Mouse (Mus musculus): ENCODE results near the gene Il6st. TPM values are rescaled to one million over a fixed set of nuclear protein-coding genes. Genes with fewer than 3 reads are reported as not detected.
A peak's percentile ranks its signal among the peaks of the same experiment; 100 is the strongest.

Il6st gene
- total RNA-seq, 1 experiment from 2014 or later: 20.9 TPM

DNA sequence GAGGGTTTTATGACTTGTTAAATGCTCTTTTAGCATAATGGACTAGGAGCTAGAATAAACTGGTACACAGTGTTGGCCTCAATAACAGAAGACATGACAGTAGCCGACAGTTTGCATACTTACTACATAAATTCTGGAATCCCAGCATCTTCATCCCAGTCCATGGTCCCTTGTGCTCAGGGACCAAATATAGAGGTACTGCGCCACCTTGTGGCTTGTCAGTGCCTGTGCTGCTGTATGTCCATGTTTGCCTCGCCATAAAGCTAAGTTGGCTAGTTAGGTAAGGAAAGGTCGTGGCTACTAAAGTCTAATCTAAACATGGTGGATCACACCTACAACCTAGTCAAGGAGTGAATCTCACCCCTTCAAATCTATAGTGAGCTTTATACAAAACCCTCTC lies 45.6 kb downstream of the Il6st start:
- ATAC-seq (ENCODE audit: extremely low read depth, insufficient number of reproducible peaks, low FRiP score, poor library complexity, severe bottlenecking): peak; percentile 39; the same call in 1 of the 2 replicates

DNA sequence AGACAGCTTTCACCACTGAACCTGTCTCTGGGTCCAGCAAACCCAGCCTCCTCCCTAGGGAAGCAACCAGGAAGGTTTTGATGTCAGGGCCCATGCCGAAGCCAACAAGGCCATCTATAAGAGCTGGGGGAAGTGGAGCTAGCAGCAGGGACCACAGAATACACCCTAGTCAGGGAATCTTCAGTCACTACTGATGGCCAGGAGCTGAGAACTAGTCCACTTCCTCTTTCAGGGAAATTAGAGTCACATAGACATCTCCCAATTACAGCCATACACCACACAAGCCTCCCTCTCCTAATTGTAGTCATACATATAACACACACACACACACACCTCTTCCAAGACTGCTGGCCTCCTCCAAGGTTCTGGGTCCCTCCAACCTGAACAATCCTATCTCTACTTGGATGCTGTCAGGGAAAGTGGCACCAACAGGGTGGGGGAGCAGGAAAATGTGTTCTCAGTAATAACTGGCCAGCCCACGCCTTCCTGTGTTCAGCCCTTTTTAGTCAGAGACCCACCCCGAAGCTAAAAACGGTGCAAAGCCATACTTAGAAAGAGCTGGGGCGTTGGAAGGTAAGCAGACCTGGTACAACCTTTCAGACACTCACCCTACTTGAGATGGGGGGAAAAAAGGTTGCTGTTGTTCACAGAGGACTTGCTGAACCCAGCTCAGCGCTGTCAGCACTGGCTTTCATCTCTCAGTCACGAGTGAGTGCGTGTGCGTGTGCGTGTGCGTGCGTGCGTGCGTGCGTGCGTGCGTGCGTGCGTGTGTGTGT lies 46.8 kb downstream of the Il6st start:
- no peak for ATAC-seq (ENCODE audit: extremely low read depth, insufficient number of reproducible peaks, low FRiP score, poor library complexity, severe bottlenecking)

DNA sequence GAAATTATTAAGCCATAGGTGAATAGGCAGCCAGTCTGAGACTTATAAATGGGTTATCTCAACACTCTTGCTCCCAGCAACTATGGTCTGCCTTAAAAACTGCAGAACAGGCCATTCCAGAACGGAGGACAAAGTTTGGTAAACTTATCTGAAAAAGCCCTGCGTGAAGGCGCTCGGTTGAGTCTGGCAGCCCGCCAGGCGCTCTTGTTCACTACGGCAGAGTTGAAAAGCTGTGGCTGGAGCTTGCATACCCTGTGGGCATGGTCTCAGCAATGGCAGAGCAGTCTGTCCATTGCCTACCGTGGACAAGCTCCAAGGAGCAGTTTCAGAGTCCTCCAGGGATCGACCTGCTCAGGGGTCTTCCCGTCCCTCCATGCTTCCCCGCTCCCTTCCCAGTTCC lies 47.4 kb downstream of the Il6st start:
- ATAC-seq (ENCODE audit: extremely low read depth, insufficient number of reproducible peaks, low FRiP score, poor library complexity, severe bottlenecking): no peak

DNA sequence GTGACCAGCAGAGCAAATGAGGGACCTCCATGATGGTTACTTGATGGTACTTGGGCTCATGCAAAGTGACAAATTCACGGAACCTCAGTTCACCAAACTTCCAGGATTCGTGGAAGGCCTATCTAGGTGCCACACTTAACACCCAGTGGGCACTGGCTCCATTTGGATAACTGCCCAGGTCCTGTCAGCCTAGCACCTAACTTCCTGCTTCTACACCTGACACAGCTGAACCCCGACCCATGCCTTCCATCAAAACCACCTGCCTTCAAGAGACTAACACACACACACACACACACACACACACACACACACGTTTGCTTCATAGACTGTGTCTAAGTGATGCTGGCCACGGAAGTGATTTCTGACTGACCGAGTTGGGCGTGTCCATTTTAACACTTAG lies 47.9 kb downstream of the Il6st start:
- ATAC-seq (ENCODE audit: extremely low read depth, insufficient number of reproducible peaks, low FRiP score, poor library complexity, severe bottlenecking): no peak

DNA sequence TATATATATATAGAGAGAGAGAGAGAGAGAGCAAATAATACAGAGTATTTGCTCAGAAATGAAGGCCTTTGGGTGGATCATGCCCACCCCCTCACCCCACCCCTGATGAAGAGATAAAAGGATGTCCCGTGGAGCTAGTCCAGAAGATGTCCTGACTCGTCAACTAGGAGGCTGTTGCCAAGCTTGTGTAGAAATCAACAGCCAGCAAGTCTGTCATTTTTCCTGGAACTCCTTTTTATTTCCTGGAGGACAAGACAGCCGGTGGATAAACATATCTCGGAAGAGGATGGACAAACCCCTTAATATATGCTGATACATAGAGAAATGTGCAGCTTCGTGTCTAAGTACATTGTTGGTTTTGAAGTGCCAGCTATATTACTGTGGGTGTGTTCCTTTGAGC lies 49.0 kb downstream of the Il6st start:
- ATAC-seq (ENCODE audit: extremely low read depth, insufficient number of reproducible peaks, low FRiP score, poor library complexity, severe bottlenecking): no peak

DNA sequence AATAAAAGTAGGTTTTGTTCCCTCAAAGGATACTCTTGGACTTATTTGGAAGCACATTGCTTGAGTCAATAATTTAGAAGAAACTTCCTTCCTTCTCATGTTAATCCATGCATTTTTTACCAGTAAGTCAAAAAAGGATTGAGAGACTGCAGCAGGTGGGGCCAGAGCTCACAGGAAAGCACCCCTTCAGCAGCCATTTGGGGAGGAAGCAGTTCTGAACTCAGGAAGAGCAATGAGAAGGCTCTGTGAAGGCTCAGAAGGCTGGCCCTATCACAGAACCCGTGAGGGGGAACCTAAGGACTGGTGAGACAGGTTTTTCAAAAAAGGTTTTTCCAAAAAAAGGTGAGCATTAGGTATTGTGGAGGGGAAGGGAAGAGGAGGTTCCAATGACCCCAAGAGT lies 50.7 kb downstream of the Il6st start:
- ATAC-seq (ENCODE audit: extremely low read depth, insufficient number of reproducible peaks, low FRiP score, poor library complexity, severe bottlenecking): no peak

DNA sequence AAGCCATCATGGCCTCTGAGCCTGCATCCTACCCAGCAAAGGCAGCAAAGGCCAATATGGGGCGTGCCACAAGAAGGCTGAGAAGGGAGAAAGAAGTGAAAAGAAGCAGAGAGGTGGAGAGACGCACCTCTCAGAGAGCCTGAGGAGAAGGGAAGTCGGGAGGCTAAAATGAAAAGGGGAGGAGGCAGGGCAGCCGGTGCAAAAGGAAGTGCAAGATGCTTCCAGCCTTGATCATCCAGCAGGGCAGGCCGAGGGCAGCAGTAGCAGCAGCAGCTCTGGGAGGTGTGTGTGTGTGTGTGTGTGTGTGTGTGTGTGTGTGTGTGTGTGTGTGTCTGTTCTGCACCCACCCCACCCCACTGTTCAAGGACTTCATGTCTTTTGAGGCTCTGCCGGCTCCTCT lies 58.4 kb downstream of the Il6st start:
- no peak for ATAC-seq (ENCODE audit: extremely low read depth, insufficient number of reproducible peaks, low FRiP score, poor library complexity, severe bottlenecking)

DNA sequence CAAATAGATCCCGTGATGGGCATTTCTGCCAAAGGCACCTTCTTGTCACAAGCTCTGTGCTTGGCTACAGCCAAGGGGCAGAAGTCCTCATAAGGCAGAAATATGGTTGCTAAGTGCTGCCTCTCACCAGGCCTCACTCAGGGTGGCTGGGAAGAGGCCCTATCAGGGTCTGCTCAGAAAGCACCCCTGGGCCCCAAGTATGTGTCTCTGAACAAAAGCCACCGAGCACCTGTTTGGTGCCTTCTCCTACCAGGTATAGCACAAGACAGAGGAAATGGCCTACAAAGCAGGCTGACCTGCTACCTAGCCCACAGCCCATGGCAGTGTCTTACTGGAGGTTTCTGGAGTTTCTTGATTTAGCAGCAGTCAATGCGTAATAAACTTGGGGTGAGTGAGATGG lies 59.0 kb downstream of the Il6st start:
- no peak for ATAC-seq (ENCODE audit: extremely low read depth, insufficient number of reproducible peaks, low FRiP score, poor library complexity, severe bottlenecking)

DNA sequence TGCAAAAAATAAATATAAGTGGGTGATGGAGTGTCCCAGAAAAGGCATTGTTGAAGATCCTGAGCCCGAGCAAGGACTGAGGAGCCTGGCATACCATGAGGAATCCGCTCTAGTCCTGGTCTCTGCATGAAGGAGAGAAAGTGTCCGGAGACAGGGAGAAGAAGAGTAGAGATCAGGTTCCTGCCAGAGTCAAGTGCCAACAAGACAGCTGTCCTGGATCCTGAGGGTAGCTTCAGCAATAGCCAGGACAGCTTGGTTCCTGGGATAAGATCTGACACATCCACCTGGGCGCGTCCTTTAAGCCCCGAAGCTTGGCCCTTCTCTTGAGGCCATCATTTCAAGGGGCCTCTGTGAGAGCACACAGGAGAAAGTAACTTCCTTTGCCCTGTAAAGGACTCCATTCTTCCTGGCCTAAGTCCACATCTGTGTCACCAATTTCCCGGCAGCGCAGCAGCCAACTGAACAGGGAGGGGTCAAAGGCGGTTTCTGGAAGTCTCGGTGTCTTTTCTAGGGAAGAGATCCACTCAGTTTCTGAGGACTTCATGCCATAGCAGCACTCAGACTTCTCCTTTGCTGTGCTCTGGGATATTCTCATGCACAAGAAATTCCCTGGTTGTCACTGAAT lies 59.6 kb downstream of the Il6st start:
- no peak for ATAC-seq (ENCODE audit: extremely low read depth, insufficient number of reproducible peaks, low FRiP score, poor library complexity, severe bottlenecking)

DNA sequence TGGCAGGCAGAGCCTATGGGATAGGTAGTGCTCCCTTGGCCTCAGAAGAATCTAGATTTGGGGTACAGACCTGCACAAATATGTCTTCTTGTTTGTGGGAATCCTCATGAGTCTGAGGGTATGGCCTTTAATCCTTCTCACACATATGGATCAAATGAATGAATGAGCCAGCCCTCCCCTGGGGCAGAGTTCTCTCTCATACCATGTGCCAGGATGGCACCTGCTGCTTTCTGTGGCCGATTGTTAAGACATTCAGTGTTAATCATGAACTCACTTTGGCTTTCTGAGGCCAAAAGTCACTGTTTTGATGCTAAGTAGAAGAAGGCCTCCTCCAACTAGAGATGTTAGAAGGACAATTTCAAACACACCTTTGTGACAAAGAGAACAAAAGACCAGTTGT lies 63.3 kb downstream of the Il6st start:
- ATAC-seq (ENCODE audit: extremely low read depth, insufficient number of reproducible peaks, low FRiP score, poor library complexity, severe bottlenecking): no peak

DNA sequence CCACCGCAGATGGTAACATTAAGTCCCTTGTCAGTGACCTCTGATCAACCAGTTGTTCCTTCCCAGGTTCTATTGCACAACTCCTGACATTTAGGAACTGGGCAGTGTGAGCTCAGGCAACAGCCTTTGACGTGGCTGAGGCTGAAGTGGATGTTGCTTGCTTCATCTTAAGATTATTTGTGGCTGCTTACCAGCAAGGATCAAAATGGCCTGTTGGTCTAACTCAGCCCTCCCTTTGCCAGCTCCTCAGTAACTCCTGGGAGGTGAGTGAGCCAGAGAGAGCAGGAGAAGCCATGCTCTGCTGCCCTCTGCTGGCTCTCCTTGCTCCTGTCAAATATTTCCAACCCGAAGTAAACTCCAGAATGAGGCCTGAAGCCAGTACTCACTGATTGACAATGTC lies 66.0 kb downstream of the Il6st start:
- peak; percentile 62; the same call in 1 of the 2 replicates for ATAC-seq (ENCODE audit: extremely low read depth, insufficient number of reproducible peaks, low FRiP score, poor library complexity, severe bottlenecking)

DNA sequence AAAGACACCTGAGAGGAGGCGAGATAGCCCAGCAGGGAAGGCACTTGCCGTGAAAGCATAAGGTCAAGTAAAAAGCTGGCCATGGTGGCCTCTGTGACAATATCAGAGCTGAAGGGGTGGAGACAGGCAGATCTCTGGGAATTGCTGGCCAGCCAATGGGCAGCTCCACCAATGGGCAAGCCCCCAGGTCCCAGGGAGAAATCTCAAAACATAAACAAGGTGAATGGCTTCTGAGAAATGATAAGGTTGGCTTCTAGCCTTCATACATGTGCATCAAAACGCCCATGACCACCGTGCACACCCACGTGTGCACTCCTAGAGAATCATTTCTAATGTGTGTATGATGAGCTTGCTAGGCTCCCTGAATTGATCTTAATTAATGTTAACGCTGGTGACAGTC lies 68.4 kb downstream of the Il6st start:
- ATAC-seq (ENCODE audit: extremely low read depth, insufficient number of reproducible peaks, low FRiP score, poor library complexity, severe bottlenecking): no peak

DNA sequence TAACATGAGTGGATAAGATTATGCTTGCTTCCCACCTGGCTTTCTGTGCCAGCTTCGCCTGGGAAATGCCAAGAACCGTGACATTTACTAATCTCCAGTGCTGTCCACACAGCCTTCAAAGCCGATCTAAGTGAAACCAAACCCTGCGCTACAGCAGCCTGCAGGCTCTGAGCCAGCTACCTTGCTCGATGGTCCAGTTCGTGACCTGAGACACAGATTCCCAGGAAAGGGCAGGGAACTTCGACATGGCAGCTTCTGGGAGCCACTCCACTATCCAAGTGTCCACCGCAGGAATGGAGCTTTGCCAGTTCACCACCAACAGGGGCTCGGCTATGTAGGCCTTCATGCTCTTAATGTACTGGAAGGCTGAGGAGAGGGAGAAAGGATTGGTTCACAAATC lies 69.7 kb downstream of the Il6st start:
- no peak for ATAC-seq (ENCODE audit: extremely low read depth, insufficient number of reproducible peaks, low FRiP score, poor library complexity, severe bottlenecking)

DNA sequence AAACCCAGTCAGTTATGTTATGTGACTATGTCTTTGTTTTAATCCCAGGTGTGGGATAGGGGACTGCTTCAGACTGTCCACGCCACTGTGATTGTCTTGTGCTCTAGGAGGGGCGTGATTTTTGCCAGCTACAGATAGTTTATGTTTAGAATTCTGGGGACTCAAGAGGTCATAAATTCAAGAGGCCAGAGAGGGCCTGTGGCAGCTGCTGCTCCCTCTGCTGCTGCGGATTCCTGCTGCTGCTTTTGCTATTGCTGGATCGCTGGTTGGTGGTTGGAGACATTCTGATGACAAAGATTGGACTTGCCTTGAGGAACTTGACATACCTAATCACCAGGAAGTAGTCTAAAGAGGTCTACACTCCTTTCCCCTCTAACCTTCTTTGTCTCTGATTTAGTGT lies 72.7 kb downstream of the Il6st start:
- ATAC-seq (ENCODE audit: extremely low read depth, insufficient number of reproducible peaks, low FRiP score, poor library complexity, severe bottlenecking): no peak

DNA sequence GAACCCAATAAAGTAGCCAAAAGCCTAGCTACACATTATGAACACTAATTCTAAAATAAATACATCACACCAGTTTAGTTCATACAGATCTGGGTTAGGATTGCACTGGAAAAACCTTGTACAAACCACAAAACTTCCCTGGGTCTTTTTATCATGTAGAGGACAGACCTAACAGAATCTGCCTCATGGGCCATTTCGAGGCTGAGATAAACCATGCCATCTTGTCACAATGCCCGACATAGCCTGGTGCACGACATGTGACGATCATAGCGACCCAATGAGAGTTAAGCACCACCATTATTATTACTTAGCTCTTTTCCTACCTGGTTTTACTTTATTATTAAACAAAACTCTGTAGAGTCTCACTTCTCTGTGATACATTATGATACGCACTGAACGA lies 73.2 kb downstream of the Il6st start:
- no peak for ATAC-seq (ENCODE audit: extremely low read depth, insufficient number of reproducible peaks, low FRiP score, poor library complexity, severe bottlenecking)

DNA sequence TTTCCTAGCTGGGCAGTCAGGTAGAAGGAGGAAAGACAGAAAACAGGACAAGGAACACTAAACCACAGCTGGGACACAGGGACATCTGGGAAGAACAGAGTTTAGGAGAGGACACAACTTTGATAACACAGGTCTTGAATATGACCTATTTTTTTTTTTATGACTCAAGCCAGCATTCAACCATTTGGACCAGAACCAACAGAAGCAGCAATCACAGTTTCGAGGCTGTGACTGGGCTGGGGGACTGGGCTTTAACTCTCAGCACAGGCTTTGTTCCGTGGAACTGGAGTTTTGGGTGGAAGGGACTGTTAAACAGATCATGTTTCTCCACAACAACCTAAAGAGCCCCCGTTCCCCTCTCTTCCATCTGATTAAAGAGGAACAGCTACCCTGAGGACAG lies 76.7 kb downstream of the Il6st start:
- ATAC-seq (ENCODE audit: extremely low read depth, insufficient number of reproducible peaks, low FRiP score, poor library complexity, severe bottlenecking): no peak

DNA sequence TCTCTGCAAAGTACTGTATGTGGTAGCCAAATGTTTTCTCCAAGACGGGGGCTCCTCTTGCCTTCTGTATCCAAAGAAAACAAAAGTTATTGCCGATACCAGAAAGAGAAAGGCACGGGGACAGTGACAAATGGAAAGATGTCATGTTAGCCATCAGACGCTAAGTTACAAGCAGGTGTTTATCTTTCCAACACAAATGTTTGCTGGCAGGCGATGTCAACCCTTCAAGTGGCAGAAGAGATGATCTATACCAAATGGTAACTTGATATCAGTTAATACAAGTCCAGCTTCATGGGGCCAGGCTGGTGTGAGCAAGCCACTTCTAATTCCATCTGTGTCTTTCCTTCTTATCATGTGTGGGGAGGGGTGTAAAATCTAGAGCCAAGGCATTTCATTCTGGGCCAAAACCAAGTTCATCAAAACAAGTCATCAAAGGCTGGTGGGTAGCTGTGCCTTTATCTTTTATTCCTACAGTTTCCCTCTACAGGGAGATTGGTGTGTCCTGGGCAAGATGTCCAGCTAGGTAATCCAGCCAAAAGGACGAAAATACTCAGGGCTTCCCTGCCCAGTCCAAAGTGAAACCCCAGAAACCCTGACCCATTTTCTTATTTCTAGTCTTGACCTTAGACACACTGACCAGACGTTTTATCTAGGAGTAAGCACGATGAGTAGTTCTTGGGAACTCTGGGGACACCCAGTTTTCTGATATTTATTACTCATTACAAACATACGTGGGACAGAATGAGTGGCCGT lies 77.5 kb downstream of the Il6st start:
- no peak for ATAC-seq (ENCODE audit: extremely low read depth, insufficient number of reproducible peaks, low FRiP score, poor library complexity, severe bottlenecking)

DNA sequence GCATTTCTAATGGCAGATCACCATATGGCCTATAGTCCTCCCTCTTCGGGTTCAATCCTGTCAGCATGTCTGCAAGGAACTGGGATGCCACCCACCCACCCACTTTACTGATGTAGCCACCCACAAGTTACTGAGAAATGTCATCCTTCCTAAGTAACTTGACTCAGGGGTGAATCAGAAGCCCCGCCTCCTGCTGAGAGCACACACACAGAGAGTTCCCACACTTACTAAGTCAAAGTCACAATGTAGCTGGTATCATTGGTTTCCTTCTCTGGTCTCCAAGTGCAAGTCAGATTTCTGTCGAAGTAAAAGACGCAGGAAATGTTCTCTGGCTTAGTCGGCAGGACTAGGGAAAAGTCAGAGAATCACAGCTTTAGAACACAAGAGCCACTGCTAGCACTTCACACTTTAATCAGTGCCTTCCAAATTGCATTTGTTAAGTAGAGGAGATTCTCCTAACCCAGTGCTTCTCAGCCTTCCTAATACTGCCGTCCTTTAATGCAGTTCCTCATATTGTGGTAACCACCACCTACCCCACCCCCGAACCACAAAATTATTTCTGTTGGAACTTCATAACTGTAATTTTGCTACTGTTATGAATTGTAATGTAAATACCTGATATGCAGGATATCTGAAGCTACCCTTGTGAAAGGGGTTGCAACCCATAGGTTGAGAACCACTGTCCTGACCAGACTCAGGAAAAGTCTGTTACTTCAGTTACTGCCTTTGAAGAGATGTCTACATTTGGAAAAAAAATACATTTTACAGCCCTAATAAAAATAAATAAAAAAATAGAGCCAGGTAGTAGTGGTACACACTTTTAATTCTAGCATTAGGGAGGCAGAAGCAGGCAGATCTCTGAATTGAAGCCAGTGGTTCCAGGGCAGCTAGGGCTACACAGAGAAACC lies 88.0 kb downstream of the Il6st start:
- no peak for ATAC-seq (ENCODE audit: extremely low read depth, insufficient number of reproducible peaks, low FRiP score, poor library complexity, severe bottlenecking)

DNA sequence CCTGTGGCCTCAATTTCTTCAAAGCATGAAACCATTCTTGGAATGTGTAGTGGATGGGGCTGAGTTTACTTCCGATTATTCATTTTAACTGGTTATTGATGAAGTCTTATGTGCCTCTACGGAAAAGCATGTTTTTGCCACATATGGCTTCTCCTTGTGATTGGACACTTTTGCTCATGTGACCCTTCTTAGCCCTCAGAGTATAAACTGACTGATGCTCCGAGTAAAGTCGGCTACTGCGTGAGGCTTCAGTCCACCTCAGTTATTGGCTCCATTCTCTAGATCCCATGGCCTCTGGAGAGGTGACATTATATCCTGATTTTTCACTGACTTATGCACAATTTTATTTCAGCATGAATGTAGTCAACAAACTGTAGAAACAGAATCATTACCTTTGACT lies 89.4 kb downstream of the Il6st start:
- no peak for ATAC-seq (ENCODE audit: extremely low read depth, insufficient number of reproducible peaks, low FRiP score, poor library complexity, severe bottlenecking)

Data from neutrophil, adult 5-6 weeks (primary cell).